Mouse (Mus musculus) forebrain, embryonic 12.5 days (tissue): ENCODE results near the gene Elob. TPM values are rescaled to one million over a fixed set of nuclear protein-coding genes. Genes with fewer than 3 reads are reported as not detected.

ENCODE experiments used
- microRNA-seq: library from miRNA; unstranded; fragments of <30 nt; microRNA quantifications from one replicate; pipeline ENCODE4, GENCODE M21; 2017
- polyA plus RNA-seq: library from polyadenylated mRNA; unstranded; fragments of >200 nt; fragmentation: Nextera tagmentation; extraction: Ambion mirVana; gene quantifications from 2 replicates; pipeline ENCODE4 v1.2.1, GENCODE M21; 2016

Elob gene
- polyA plus RNA-seq, 1 experiment from 2014 or later: 1,118 TPM

Small RNA genes within 50 kb of the gene (microRNA-seq; reads per million reads assigned to microRNA genes)
- not detected for gene Mir5125

Other genes starting within 250 kb of the Elob start
- gene Zfp13, start 229.6 kb downstream of the Elob start, polyA plus RNA-seq: 22.1 and 22.6 TPM in 2 replicates
- 0.17 TPM in 1 of 2 replicates, not detected in the other for gene Zscan10, start 228.3 kb downstream of the Elob start, polyA plus RNA-seq
- gene Mmp25, start 183.9 kb downstream of the Elob start, polyA plus RNA-seq: 0.78 and 0.91 TPM in 2 replicates
- gene Bicdl2, start 168.6 kb downstream of the Elob start, polyA plus RNA-seq: 0.19 and 0.42 TPM in 2 replicates
- gene Hcfc1r1, start 155.5 kb downstream of the Elob start, polyA plus RNA-seq: 47.1 and 50.3 TPM in 2 replicates
- 49.3 and 49.7 TPM in 2 replicates for gene Thoc6, start 155.3 kb downstream of the Elob start, polyA plus RNA-seq
- gene Tnfrsf12a, start 151.7 kb downstream of the Elob start, polyA plus RNA-seq: 3.6 and 4.2 TPM in 2 replicates
- 7.1 and 8.0 TPM in 2 replicates for gene Cldn6, start 149.9 kb downstream of the Elob start, polyA plus RNA-seq
- 6.3 and 8.2 TPM in 2 replicates for gene Cldn9, start 145.1 kb downstream of the Elob start, polyA plus RNA-seq
- 0.17 TPM in 1 of 2 replicates, not detected in the other for gene 1520401A03Rik, start 106.4 kb downstream of the Elob start, polyA plus RNA-seq
- gene Pkmyt1, start 102.8 kb downstream of the Elob start, polyA plus RNA-seq: 47.3 and 49.6 TPM in 2 replicates
- 26.4 and 30.8 TPM in 2 replicates for gene Paqr4, start 88.3 kb downstream of the Elob start, polyA plus RNA-seq
- 1.4 and 1.6 TPM in 2 replicates for gene Kremen2, start 83.3 kb downstream of the Elob start, polyA plus RNA-seq
- 173 and 179 TPM in 2 replicates for gene Flywch1, start 57.5 kb downstream of the Elob start, polyA plus RNA-seq
- 32.7 and 33.5 TPM in 2 replicates for gene Flywch2, start 43.1 kb downstream of the Elob start, polyA plus RNA-seq
- gene Srrm2, start 38.6 kb downstream of the Elob start, polyA plus RNA-seq: 660 and 697 TPM in 2 replicates
- gene Prss33, start 6.9 kb upstream of the Elob start, polyA plus RNA-seq: 0.14 TPM in 1 of 2 replicates, not detected in the other
- not detected in 2 replicates for gene Prss32, start 14.7 kb upstream of the Elob start, polyA plus RNA-seq
- gene Prss41, start 15.0 kb upstream of the Elob start, polyA plus RNA-seq: 1.3 and 3.0 TPM in 2 replicates
- gene Prss21, start 38.9 kb upstream of the Elob start, polyA plus RNA-seq: not detected in 2 replicates
- gene Dcpp1, start 51.7 kb upstream of the Elob start, polyA plus RNA-seq: not detected in 2 replicates
- gene Dcpp2, start 51.7 kb upstream of the Elob start, polyA plus RNA-seq: not detected in 2 replicates
- not detected in 2 replicates for gene Dcpp3, start 88.3 kb upstream of the Elob start, polyA plus RNA-seq
- not detected in 2 replicates for gene Sbp, start 112.5 kb upstream of the Elob start, polyA plus RNA-seq
- not detected in 2 replicates for gene Sbpl, start 126.1 kb upstream of the Elob start, polyA plus RNA-seq
- not detected in 2 replicates for gene Prss30, start 151.4 kb upstream of the Elob start, polyA plus RNA-seq
- gene Prss22, start 169.0 kb upstream of the Elob start, polyA plus RNA-seq: 0.33 and 0.35 TPM in 2 replicates
- 0.26 and 0.31 TPM in 2 replicates for gene Prss27, start 209.0 kb upstream of the Elob start, polyA plus RNA-seq
- gene Kctd5, start 244.3 kb upstream of the Elob start, polyA plus RNA-seq: 91.7 and 92.2 TPM in 2 replicates